Mouse (Mus musculus): ENCODE results near the gene Mroh2a.

GRCm38 (mm10) chr1:88266123-88266522 lies 39.3 kb downstream of the Mroh2a start:
- no peak for TF ChIP-seq CTCF (IDR thresholded peaks at IDR 0.05; ENCODE audit: borderline replicate concordance, extremely low read depth, insufficient read depth, insufficient read length)
- no peak for TF ChIP-seq POLR2A (IDR thresholded peaks at IDR 0.05; ENCODE audit: borderline replicate concordance, extremely low read depth, insufficient read depth, insufficient read length, poor library complexity, severe bottlenecking)

All from brain, embryonic 14.5 days (tissue).